Mouse (Mus musculus): ENCODE measurements around the gene B4galnt3. TPM values are rescaled to one million over a fixed set of nuclear protein-coding genes. Genes with fewer than 3 reads are reported as not detected.
"Not testable (repeated sequence)": the region's sequence is repeated elsewhere in the genome, so short reads cannot be mapped to it uniquely, and the experiment has no call there.

B4galnt3 gene
- polyA plus RNA-seq, 1 experiment from 2014 or later: 0.11 TPM

GRCm38 (mm10) chr6:120309338-120309737 is 15.0 kb upstream of the B4galnt3 start:
- Histone ChIP-seq H3K4me3 (ENCODE audit: low read depth, low read length) (no peak overlapping the region), H3K27ac (ENCODE audit: low read length) (no peak overlapping the region), H3K36me3 (ENCODE audit: control insufficient read depth, insufficient read depth, low read length) (no peaks in the 10 kb centered on the region), H3K27me3 (ENCODE audit: control insufficient read depth, insufficient read depth, low read depth, low read length) (no peaks in the 10 kb centered on the region), H3K4me2 (ENCODE audit: low read length) (no peak overlapping the region), H3K9ac (ENCODE audit: low read depth, low read length) (no peak overlapping the region), H3K4me1 (ENCODE audit: control insufficient read depth, insufficient read depth, low read length) (no peaks in the 10 kb centered on the region), H3K9me3 (replicated peaks; ENCODE audit: control insufficient read depth, low read length, poor library complexity, severe bottlenecking) (no peaks in the 10 kb centered on the region)
- 76% methylated on average over 9 of the region's 9 CpGs for WGBS
- ATAC-seq: no peak

- Histone ChIP-seq H3K4me2 (ENCODE audit: low read length) (no peak overlapping the region), H3K4me3 (ENCODE audit: low read depth, low read length) (no peak overlapping the region), H3K36me3 (ENCODE audit: control insufficient read depth, insufficient read depth, low read length) (no peaks in the 10 kb centered on the region), H3K9me3 (replicated peaks; ENCODE audit: control insufficient read depth, low read length, poor library complexity, severe bottlenecking) (no peaks in the 10 kb centered on the region), H3K9ac (ENCODE audit: low read depth, low read length) (no peak overlapping the region), H3K4me1 (ENCODE audit: control insufficient read depth, insufficient read depth, low read length) (no peaks in the 10 kb centered on the region), H3K27me3 (ENCODE audit: control insufficient read depth, insufficient read depth, low read depth, low read length) (no peaks in the 10 kb centered on the region), H3K27ac (ENCODE audit: low read length) (no peak overlapping the region)
- ATAC-seq: no peak
- 96% methylated on average over 3 of the region's 3 CpGs for WGBS
These were observed 12.7 kb upstream of the B4galnt3 start for GRCm38 (mm10) chr6:120306859-120307594.

DNA sequence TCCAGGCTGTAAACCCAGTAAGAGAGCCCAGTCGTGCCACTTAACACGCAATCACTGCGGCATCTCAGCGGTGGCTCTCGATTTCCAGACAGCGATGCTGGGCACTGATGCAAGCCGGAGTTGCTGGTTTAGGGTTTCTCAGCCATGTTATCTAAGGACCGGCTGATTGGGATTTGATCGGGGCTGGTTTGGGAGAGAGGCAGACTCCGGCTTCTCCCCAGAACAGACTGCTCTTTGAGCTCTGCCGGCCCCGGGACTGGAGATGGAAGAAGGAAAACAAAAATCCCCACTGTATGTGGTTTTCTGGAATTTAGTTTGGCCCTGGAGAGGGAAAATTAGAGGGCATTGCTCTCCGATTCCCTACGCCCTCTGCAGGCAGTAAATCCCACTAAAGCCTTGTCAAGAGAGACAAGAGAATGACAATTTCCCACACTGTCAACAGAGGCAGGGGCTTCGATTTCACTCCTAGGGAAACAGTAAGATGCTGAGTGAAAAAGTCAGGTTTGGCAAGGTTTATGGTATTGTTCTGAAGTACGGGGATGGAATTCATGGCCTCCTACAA is 8.5 kb upstream of the B4galnt3 start:
- Histone ChIP-seq H3K4me2 (ENCODE audit: low read length) (peak overlapping the region; percentile 33), H3K4me3 (ENCODE audit: low read depth, low read length) (no peak overlapping the region), H3K36me3 (ENCODE audit: control insufficient read depth, insufficient read depth, low read length) (no peaks in the 10 kb centered on the region), H3K27me3 (ENCODE audit: control insufficient read depth, insufficient read depth, low read depth, low read length) (no peaks in the 10 kb centered on the region; the same call in 1 of the 2 replicates), H3K9ac (ENCODE audit: low read depth, low read length) (peak overlapping the region; percentile 21), H3K9me3 (replicated peaks; ENCODE audit: control insufficient read depth, low read length, poor library complexity, severe bottlenecking) (no peaks in the 10 kb centered on the region), H3K27ac (ENCODE audit: low read length) (no peak overlapping the region), H3K4me1 (ENCODE audit: control insufficient read depth, insufficient read depth, low read length) (no peaks in the 10 kb centered on the region)
- 36% methylated on average over 16 of the region's 16 CpGs for WGBS
- ATAC-seq: no peak

- no peaks in the 10 kb centered on the region for H3K4me1 ChIP-seq (ENCODE audit: control insufficient read depth, insufficient read depth, low read length)
- H3K4me2 ChIP-seq (ENCODE audit: low read length): no peak overlapping the region
- H3K4me3 ChIP-seq (ENCODE audit: low read depth, low read length): no peak overlapping the region
- no peak overlapping the region for H3K9ac ChIP-seq (ENCODE audit: low read depth, low read length)
- no peaks in the 10 kb centered on the region for H3K9me3 ChIP-seq (replicated peaks; ENCODE audit: control insufficient read depth, low read length, poor library complexity, severe bottlenecking)
- 0 out of 2 replicates have a peak, but pooled peaks have one; percentile 45 for ATAC-seq
- no peak overlapping the region for H3K27ac ChIP-seq (ENCODE audit: low read length)
- H3K27me3 ChIP-seq (ENCODE audit: control insufficient read depth, insufficient read depth, low read depth, low read length): no peaks in the 10 kb centered on the region; the same call in 1 of the 2 replicates
- WGBS: 31% methylated on average over 6 of the region's 6 CpGs
- no peaks in the 10 kb centered on the region for H3K36me3 ChIP-seq (ENCODE audit: control insufficient read depth, insufficient read depth, low read length)
These were observed 6.8 kb upstream of the B4galnt3 start for GRCm38 (mm10) chr6:120301137-120301536.

GRCm38 (mm10) chr6:120296589-120296988 is 2.2 kb upstream of the B4galnt3 start:
- 99% methylated on average over 2 of the region's 2 CpGs for WGBS
- ATAC-seq; H3K36me3 ChIP-seq (ENCODE audit: control insufficient read depth, insufficient read depth, low read length); H3K9me3 ChIP-seq (replicated peaks; ENCODE audit: control insufficient read depth, low read length, poor library complexity, severe bottlenecking); H3K4me2 ChIP-seq (ENCODE audit: low read length); H3K27ac ChIP-seq (ENCODE audit: low read length); H3K4me1 ChIP-seq (ENCODE audit: control insufficient read depth, insufficient read depth, low read length); H3K9ac ChIP-seq (ENCODE audit: low read depth, low read length); H3K4me3 ChIP-seq (ENCODE audit: low read depth, low read length): not testable (repeated sequence)
- H3K27me3 ChIP-seq (ENCODE audit: control insufficient read depth, insufficient read depth, low read depth, low read length): peaks cover 10% of the 10 kb centered on the region

DNA sequence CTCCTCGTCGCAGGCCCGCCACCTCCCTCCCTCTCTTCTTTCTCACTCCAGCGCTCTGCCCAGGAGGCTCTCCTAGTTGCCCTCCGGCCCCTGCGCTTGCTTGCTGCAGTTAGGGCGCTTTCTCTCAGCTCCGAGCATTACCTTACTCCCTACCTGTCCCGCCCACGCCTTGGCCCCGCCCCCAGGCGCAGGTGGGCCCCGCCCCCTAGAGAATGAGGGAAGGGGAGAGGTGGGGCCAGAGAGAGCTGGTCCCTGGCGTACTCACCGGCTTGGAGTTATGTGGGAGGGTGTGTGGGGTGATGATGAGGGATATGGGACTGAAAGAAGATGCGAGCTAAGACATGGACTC is 400 bp upstream of the B4galnt3 start:
- peaks cover 10% of the 10 kb centered on the region for H3K27me3 ChIP-seq (ENCODE audit: control insufficient read depth, insufficient read depth, low read depth, low read length)
- under 1% methylated on average over 16 of the region's 16 CpGs for WGBS
- H3K36me3 ChIP-seq (ENCODE audit: control insufficient read depth, insufficient read depth, low read length): no peaks in the 10 kb centered on the region
- H3K4me3 ChIP-seq (ENCODE audit: low read depth, low read length): peak overlapping the region; percentile 75
- ATAC-seq: peak; percentile 80
- peaks cover 5% of the 10 kb centered on the region for H3K4me1 ChIP-seq (ENCODE audit: control insufficient read depth, insufficient read depth, low read length)
- no peaks in the 10 kb centered on the region for H3K9me3 ChIP-seq (replicated peaks; ENCODE audit: control insufficient read depth, low read length, poor library complexity, severe bottlenecking)
- peak overlapping the region; percentile 69 for H3K9ac ChIP-seq (ENCODE audit: low read depth, low read length)
- H3K27ac ChIP-seq (ENCODE audit: low read length): no peak overlapping the region
- H3K4me2 ChIP-seq (ENCODE audit: low read length): peak overlapping the region; percentile 94

DNA sequence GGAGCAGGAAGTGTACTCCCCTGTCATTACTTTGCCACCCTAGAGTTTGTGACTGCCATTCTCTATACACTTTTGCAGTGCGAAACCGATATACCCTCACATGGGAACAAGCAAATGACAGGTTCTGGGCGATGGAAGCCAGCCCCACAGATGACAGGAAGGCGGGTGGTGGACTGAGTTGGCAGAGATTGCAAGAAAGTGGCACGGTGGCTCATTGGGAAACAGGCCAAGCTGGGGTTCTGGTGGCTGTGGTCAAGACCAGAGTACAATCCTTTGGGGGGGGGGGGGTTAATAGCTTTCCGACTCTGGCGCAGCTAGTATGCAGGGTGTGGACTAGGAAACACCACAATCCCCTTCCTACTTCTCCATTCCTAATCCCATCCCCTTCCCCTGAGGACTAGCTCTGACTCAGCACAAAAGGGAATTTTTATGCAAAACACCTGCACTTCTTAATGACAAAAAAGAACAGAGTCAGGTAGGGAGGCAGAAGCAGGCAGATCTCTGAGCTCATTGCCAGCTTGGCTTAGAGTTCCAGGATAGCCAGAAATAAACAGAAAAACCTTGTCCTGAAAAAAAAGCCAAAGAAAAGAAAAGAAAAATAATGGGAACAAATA is 2.9 kb downstream of the B4galnt3 start:
- Histone ChIP-seq H3K27ac (ENCODE audit: low read length) (no peak overlapping the region), H3K27me3 (ENCODE audit: control insufficient read depth, insufficient read depth, low read depth, low read length) (peaks cover 10% of the 10 kb centered on the region), H3K4me3 (ENCODE audit: low read depth, low read length) (no peak overlapping the region), H3K36me3 (ENCODE audit: control insufficient read depth, insufficient read depth, low read length) (no peaks in the 10 kb centered on the region), H3K4me1 (ENCODE audit: control insufficient read depth, insufficient read depth, low read length) (peaks cover 5% of the 10 kb centered on the region), H3K9me3 (replicated peaks; ENCODE audit: control insufficient read depth, low read length, poor library complexity, severe bottlenecking) (no peaks in the 10 kb centered on the region), H3K4me2 (ENCODE audit: low read length) (no peak overlapping the region), H3K9ac (ENCODE audit: low read depth, low read length) (no peak overlapping the region)
- 92% methylated on average over 7 of the region's 7 CpGs for WGBS
- no peak for ATAC-seq

DNA sequence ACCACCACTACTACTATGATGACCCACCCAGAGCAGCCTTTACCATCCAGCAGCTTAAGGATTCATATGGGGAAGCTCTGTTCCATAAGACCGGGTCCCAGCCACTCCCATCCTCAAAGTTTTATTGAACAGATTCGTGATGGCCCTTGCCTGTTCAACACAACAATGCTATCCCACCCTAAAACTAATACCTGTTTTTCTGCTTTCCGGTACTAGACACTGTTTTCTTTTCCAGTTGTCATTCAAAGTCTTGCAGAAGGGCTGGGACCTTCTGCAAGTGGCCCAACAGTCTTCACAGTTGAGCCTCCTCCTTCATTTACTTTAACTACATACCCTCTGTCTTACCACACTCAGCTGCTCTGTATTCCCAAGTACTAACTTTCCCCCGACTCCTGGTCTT is 4.9 kb downstream of the B4galnt3 start:
- ATAC-seq: no peak
- Histone ChIP-seq H3K9me3 (replicated peaks; ENCODE audit: control insufficient read depth, low read length, poor library complexity, severe bottlenecking) (no peaks in the 10 kb centered on the region), H3K36me3 (ENCODE audit: control insufficient read depth, insufficient read depth, low read length) (no peaks in the 10 kb centered on the region), H3K27ac (ENCODE audit: low read length) (no peak overlapping the region), H3K27me3 (ENCODE audit: control insufficient read depth, insufficient read depth, low read depth, low read length) (peaks cover 5% of the 10 kb centered on the region), H3K4me1 (ENCODE audit: control insufficient read depth, insufficient read depth, low read length) (no peaks in the 10 kb centered on the region), H3K4me3 (ENCODE audit: low read depth, low read length) (no peak overlapping the region), H3K9ac (ENCODE audit: low read depth, low read length) (no peak overlapping the region), H3K4me2 (ENCODE audit: low read length) (no peak overlapping the region)
- 89% methylated on average over 4 of the region's 4 CpGs for WGBS

- H3K36me3 ChIP-seq (ENCODE audit: control insufficient read depth, insufficient read depth, low read length): no peaks in the 10 kb centered on the region
- H3K4me1 ChIP-seq (ENCODE audit: control insufficient read depth, insufficient read depth, low read length): no peaks in the 10 kb centered on the region
- no peaks in the 10 kb centered on the region for H3K9me3 ChIP-seq (replicated peaks; ENCODE audit: control insufficient read depth, low read length, poor library complexity, severe bottlenecking)
- H3K4me2 ChIP-seq (ENCODE audit: low read length): no peak overlapping the region
- H3K27ac ChIP-seq (ENCODE audit: low read length): no peak overlapping the region
- ATAC-seq: no peak
- 52% methylated on average over 7 of the region's 7 CpGs for WGBS
- no peak overlapping the region for H3K9ac ChIP-seq (ENCODE audit: low read depth, low read length)
- no peak overlapping the region for H3K4me3 ChIP-seq (ENCODE audit: low read depth, low read length)
- peaks cover 5% of the 10 kb centered on the region for H3K27me3 ChIP-seq (ENCODE audit: control insufficient read depth, insufficient read depth, low read depth, low read length)
These were observed 5.8 kb downstream of the B4galnt3 start for GRCm38 (mm10) chr6:120288541-120288940.
